Mouse (Mus musculus): ENCODE results near the gene Bcl10.

- TF ChIP-seq CTCF (conservative IDR thresholded peaks at IDR 0.05; ENCODE audit: low read length) = no peak
- no peak for TF ChIP-seq NANOG (IDR thresholded peaks at IDR 0.05; ENCODE audit: borderline replicate concordance, low read length)
- no peak for TF ChIP-seq POU5F1 (IDR thresholded peaks at IDR 0.05; ENCODE audit: borderline replicate concordance, low read length)
These were observed 30.3 kb downstream of the Bcl10 start for GRCm38 (mm10) chr3:145952945-145953344.
